Mouse (Mus musculus) cerebellum, adult 2 months (tissue): Measurements from ENCODE around the gene Gm11733. TPM values are rescaled to one million over a fixed set of nuclear protein-coding genes. Genes with fewer than 3 reads are reported as not detected.

ENCODE experiments used
- DNase-seq, 2 experiments: peaks; one replicate each; pipeline ENCODE4 v3.0.0; 2021
- H3K27ac ChIP-seq: fragments of 200-500 bp; 2 replicates; pipeline ENCODE4 v1.5.1; 2012; ENCODE audit warnings: low read length, control low read depth, inconsistent platforms; ENCODE audit not compliant: insufficient read depth
- H3K27me3 ChIP-seq: fragments of 200-500 bp; 2 replicates; pipeline ENCODE4 v1.6.1; 2012; ENCODE audit warnings: inconsistent platforms, mild to moderate bottlenecking, low read length, moderate library complexity; ENCODE audit not compliant: control insufficient read depth, insufficient read depth
- H3K4me1 ChIP-seq: fragments of 200-500 bp; 2 replicates; pipeline ENCODE4 v1.6.1; 2011; ENCODE audit warnings: low read length; ENCODE audit not compliant: control insufficient read depth, insufficient read depth
- H3K4me3 ChIP-seq: fragments of 200-500 bp; replicated peaks from 2 replicates; pipeline ENCODE3; 2011; ENCODE audit warnings: mild to moderate bottlenecking, low read depth, low read length, control low read depth; ENCODE audit not compliant: insufficient read depth
- CTCF ChIP-seq: fragments of 200-500 bp; IDR thresholded peaks from 2 replicates; pipeline ENCODE4 v1.5.1; 2011; ENCODE audit warnings: low read depth, mild to moderate bottlenecking, control low read depth, low read length, moderate library complexity, borderline replicate concordance; ENCODE audit not compliant: insufficient read depth
- POLR2A ChIP-seq: fragments of 200-500 bp; IDR thresholded peaks from 2 replicates; pipeline ENCODE4 v1.6.1; 2011; ENCODE audit warnings: low read length, control low read depth, borderline replicate concordance; ENCODE audit not compliant: insufficient read depth
- WGBS: fragments of 180-500 bp; shearing (Covaris S2); methylation state at CpG from one replicate; pipeline ENCODE4 v1.1.7; 2018; 5-methylcytosine and 5-hydroxymethylcytosine counted together
- polyA plus RNA-seq: library from polyadenylated mRNA; depleted of rRNA; stranded (reverse); fragments of >200 nt; gene quantifications from 2 replicates; pipeline ENCODE4 v1.2.3, GENCODE M21; 2012; rRNA removed

Gene Gm11733
- polyA plus RNA-seq, 1 experiment, result 0.13 TPM

- Histone ChIP-seq H3K4me1 (peaks cover 15% of the 10 kb centered on the region), H3K4me3 (no peak overlapping the region), H3K27me3 (no peaks in the 10 kb centered on the region), H3K27ac (no peak overlapping the region)
- no peak for TF ChIP-seq POLR2A
- TF ChIP-seq CTCF, result no peak
- DNase-seq, result no peak
- WGBS, result 87% methylated on average over 9 of the region's 9 CpGs
Measured at GRCm38 (mm10) chr11:117535491-117536304, 51.5 kb downstream of the Gm11733 start.

GRCm38 (mm10) chr11:117536586-117536985 is 52.4 kb downstream of the Gm11733 start:
- Histone ChIP-seq H3K27ac (no peak overlapping the region), H3K4me1 (peaks cover 17% of the 10 kb centered on the region), H3K4me3 (no peak overlapping the region), H3K27me3 (no peaks in the 10 kb centered on the region)
- no peak for DNase-seq
- 67% methylated on average over 3 of the region's 3 CpGs for WGBS
- TF ChIP-seq POLR2A (no peak), CTCF (no peak)

Other genes starting within 250 kb of the Gm11733 start
- 43.8 and 52.1 TPM in 2 replicates for gene Tnrc6c, start 169.9 kb downstream of the Gm11733 start, polyA plus RNA-seq